Mouse (Mus musculus) G1E-ER4 (cell line): ENCODE measurements around the gene Usp6nl. TPM values are rescaled to one million over a fixed set of nuclear protein-coding genes. Genes with fewer than 3 reads are reported as not detected.

ENCODE experiments used
- GATA1 ChIP-seq: IDR thresholded peaks from one replicate; pipeline ENCODE4 v1.8.0; 2012; ENCODE audit warnings: low read length, inconsistent platforms
- polyA plus RNA-seq: library from polyadenylated mRNA; stranded (reverse); fragments of >175 nt; gene quantifications from 2 replicates; pipeline ENCODE4 v1.2.3, GENCODE M21; 2012

The Usp6nl gene
- polyA plus RNA-seq, 1 experiment, result 37.8 TPM

DNA sequence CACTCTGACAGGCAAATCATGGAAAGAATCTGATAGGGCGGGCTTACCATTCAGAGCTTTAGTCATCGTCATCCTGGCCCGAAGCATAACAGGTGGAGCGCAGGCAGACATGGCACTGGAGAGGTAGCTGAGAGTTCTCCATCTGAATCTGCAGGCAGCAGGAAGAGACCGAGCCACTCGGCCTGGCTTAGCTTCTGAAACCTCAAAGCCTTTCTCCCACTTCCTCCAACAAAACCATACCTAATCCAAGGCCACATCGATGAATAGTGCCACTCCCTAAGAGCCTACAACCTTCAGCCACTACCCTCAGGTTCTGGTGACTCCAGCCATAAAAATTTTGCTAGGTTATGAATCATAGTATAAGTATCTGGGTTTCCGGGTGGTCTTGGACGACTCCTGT is 27.7 kb downstream of the Usp6nl start:
- TF ChIP-seq GATA1, result no peak

GRCm38 (mm10) chr2:6350931-6351695 is 28.6 kb downstream of the Usp6nl start:
- no peak for TF ChIP-seq GATA1

DNA sequence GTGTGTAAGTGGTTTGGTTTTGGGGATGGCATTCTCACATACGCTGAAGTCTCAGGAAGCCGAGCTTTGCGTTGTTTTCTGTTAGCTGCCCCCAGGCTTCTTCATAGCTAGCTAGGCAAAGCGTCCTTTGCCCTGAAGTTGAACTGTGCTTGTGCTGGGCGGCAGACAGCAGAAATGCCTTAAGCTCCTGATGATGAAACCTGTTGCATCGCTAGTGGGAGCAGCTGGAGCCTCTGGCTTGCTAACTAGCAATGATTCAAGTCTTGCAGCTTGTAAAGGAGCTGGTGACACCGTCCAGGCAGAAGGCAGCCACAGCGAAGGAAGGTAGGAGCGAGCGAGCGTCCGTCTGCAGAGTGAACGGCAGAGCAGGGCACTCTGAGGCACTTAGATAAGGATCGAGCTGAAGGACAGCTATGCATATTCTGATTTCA is 30.1 kb downstream of the Usp6nl start:
- TF ChIP-seq GATA1, result no peak

GRCm38 (mm10) chr2:6353060-6353459 is 30.6 kb downstream of the Usp6nl start:
- TF ChIP-seq GATA1, result peak; percentile 58

- no peak for TF ChIP-seq GATA1
Observed at GRCm38 (mm10) chr2:6357306-6357705, 34.8 kb downstream of the Usp6nl start.

DNA sequence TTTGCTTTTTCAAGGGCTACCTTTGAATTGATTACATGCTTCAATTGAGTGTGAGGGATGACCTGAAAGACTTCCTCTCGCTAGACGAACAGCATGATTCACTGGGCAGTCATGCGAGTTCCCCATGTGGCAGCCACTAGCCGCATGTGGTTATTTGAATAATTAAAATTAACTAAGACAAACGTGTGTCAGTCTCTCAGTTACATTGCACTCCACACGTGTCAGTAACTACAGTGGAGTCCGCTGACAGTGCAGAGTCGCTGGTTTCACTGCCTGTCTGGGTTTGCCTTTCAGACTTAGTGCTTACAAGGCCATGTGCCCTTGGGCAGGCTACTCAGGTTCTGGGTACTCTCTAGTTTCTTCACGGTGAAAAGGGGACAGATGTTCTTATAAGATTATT is 37.2 kb downstream of the Usp6nl start:
- TF ChIP-seq GATA1, result no peak

DNA sequence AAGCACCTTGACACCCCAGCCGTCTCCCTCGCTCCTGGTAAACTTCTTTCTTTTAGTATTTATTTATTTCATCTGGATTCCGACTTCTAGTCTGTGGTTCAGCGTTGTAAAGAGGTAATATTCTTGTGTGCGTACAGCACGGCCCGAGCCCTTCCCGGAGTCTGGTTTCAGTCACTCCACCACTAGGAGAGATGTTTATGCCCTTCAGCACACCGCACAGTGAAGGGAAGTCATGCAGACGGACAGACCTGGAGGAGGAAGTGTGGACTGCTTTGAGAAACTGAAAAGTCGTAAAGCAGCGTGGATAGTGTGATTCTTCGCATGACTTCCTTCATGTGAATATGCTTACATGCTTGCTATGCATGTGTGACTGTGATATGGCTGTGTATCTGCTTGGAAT is 40.7 kb downstream of the Usp6nl start:
- no peak for TF ChIP-seq GATA1

DNA sequence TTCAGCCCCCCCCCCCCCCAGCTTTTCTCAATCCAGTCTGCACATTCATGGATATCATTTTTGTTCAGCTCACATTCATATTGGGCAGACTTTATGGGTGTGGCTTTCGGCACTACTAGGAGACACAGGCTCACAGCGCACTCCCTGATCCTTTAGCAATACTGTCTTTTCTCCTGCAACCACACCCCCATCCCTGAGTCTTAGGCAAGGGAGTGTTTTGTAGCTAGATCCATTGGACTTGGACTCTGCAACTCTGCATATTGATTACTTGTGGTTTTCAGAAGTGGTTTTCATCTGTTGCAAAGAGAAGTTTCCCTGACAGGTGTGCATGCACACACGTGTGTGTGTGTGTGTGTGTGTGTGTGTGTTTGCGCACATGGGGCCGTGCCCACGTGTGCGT is 41.5 kb downstream of the Usp6nl start:
- no peak for TF ChIP-seq GATA1

DNA sequence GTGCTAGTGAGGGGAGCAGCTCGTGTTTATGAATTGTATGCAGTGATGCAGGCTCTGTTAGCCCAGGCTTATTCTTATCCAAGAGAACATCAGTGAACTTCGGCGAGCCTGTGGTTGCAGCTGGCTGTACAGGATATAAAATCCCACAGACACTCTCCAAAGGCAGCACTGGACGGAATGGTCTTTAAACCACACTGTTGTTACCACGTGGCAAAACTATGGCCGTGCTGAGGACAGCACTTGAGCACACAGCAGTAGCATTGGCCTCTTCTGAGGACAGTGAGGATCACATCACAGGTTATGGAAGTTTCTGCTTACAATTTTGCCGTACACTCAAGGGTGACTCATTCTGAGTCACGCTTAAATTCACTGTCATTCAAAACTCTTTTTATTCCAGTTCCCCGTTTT is 44.1 kb downstream of the Usp6nl start:
- TF ChIP-seq GATA1, result peak; percentile 57

- TF ChIP-seq GATA1, result no peak
Observed at GRCm38 (mm10) chr2:6366973-6367372, 44.5 kb downstream of the Usp6nl start.

DNA sequence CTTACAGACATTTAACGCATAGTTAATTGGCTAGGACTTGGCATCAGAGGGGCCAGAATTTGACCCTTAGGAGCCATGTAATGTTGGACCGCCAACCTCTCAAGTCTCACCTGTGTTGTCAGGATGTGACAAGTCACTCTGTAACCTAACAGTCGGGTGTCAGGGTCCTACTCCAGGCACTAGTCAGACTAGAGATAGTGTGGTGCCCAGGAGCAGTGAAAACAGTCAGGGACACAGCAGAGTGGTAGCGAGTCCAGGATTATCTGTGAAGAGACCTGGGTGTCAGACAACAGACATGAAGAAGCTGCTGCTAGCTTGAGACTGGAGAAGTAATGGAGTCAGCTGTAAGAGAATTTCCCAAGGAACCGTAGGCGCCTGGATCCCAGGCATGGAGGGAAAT is 45.0 kb downstream of the Usp6nl start:
- TF ChIP-seq GATA1, result no peak

DNA sequence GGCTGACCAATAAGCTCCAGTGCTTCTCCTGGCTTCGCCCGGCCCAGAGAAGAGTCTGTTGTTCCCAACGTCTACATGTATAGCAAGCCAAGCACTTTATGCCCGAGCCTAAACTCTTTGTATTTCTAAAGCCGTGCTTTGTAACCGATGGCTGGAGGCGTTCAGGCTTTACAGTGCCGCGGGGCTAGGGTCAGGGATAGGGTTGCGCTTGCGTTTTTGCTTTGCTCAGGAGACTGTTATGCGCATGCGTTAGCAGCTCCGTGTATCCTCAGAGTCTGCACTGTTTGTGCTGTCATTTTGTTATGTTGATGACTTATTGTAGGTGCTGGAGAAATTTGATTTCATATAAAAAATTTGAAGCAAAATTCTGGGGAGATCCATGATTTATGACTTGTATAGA is 51.7 kb downstream of the Usp6nl start:
- TF ChIP-seq GATA1, result no peak

DNA sequence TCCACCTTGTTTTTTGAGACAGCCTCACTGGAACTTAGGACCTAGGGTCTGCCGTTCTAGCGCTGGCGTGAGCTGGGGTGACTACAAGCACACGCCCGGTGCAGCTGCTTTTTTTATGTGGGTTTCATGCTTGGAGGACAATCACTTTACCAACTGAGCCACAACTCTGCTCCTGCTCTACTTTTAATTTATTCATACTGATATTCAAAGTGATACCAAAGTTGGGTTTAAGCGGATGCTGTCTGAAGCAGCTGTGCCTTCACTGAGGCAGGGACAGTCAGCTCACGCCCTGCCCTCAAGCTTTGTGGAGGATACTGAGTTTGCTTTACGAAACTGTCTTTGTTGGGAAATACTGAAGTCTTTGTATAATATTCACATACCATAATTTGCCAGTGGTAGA is 53.6 kb downstream of the Usp6nl start:
- TF ChIP-seq GATA1, result no peak

DNA sequence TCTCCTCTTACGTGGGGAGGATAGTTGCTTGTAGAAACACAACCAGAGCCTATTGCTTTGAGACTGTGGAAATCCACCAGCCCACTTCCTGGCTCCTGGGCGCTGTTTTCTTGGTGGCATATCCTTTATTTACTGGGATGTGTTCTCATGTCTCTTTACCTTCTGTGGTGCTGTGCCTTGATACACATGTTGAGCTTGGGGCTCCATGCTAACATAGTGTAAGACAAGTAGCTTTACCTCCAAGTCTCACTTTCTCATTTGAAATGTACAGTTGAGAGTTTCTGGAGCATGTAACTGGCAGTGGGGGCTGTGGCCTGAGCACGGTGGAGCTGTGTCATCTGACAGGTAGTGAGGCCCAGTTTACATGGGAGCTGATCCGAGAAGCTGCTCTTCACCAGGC is 54.5 kb downstream of the Usp6nl start:
- no peak for TF ChIP-seq GATA1

- TF ChIP-seq GATA1, result no peak
Observed at GRCm38 (mm10) chr2:6378590-6379205, 56.2 kb downstream of the Usp6nl start.

- no peak for TF ChIP-seq GATA1
Observed at GRCm38 (mm10) chr2:6379731-6380212, 57.3 kb downstream of the Usp6nl start.

DNA sequence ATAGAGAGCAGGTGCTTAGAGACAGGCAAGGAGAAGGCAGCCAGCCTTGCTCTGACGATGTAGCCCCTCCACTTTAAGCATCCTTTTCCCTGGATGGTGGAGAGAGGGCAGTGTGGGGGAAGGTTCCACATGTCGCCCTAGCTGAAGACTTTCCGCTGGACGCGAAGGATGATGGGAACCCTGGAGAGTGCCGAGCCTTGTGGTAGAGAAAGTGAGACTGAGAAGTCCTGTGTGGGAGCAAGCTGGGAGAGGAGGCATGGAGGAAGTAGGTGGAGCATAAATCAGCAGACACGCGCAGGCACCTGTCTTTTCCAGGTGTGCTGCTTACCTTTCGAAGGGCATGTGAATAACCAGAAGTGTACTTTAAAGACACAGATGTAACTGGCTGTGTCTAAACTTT is 57.9 kb downstream of the Usp6nl start:
- no peak for TF ChIP-seq GATA1
